Mouse (Mus musculus) CH12.LX (cell line): ENCODE results near the gene Slc30a1. TPM values are rescaled to one million over a fixed set of nuclear protein-coding genes. Genes with fewer than 3 reads are reported as not detected.

Experiments
- DNase-seq: peaks from one replicate; pipeline ENCODE4 v3.0.0-alpha.2; 2013; ENCODE audit errors: extremely low read depth
- H3K27ac ChIP-seq: 2 replicates; pipeline ENCODE4 v1.5.1; 2012; ENCODE audit warnings: low read depth, mild to moderate bottlenecking, control low read depth, moderate library complexity; ENCODE audit not compliant: insufficient read depth
- H3K27me3 ChIP-seq: replicated peaks from 2 replicates; pipeline ENCODE3; 2012; ENCODE audit warnings: inconsistent platforms
- H3K36me3 ChIP-seq, 2 experiments: replicated peaks in 1 of 2; 2 replicates each; pipeline versions ENCODE3 to v1.6.1; 2012; ENCODE audit warnings: inconsistent platforms in 1 of 2, low read length in 1 of 2, mild to moderate bottlenecking in 1 of 2, mixed read lengths in 1 of 2, moderate library complexity in 1 of 2; ENCODE audit not compliant: control insufficient read depth in 1 of 2, insufficient read depth in 1 of 2
- H3K4me1 ChIP-seq, 2 experiments: 2 replicates each; pipeline ENCODE4 v1.6.1; 2012; ENCODE audit warnings: inconsistent platforms in 1 of 2, moderate library complexity in 1 of 2; ENCODE audit not compliant: insufficient read depth in 2 of 2, control insufficient read depth in 1 of 2
- H3K4me2 ChIP-seq: 2 replicates; pipeline ENCODE4 v1.6.1; 2012; ENCODE audit warnings: low read depth, mild to moderate bottlenecking, control low read depth; ENCODE audit not compliant: poor library complexity, insufficient read depth, severe bottlenecking
- H3K4me3 ChIP-seq, 3 experiments: fragments of 150-350 bp in 1 of 3; sonication (generic) in 1 of 3; replicated peaks in 1 of 3; 2 replicates each; pipeline versions ENCODE3 to v1.5.1; 2011 to 2012; ENCODE audit warnings: low read depth in 2 of 3, low read length in 2 of 3, mild to moderate bottlenecking in 2 of 3, moderate library complexity in 2 of 3, control low read depth in 1 of 3, improper control_type of control experiment in 1 of 3, inconsistent platforms in 1 of 3, mixed read lengths in 1 of 3; ENCODE audit not compliant: poor library complexity in 1 of 3
- H3K79me2 ChIP-seq: replicated peaks from 2 replicates; pipeline ENCODE4 v1.6.1; 2012; ENCODE audit warnings: mild to moderate bottlenecking, moderate library complexity; ENCODE audit not compliant: control insufficient read depth, poor library complexity, insufficient read depth, severe bottlenecking; ENCODE audit errors: extremely low read depth
- H3K9ac ChIP-seq: 2 replicates; pipeline ENCODE4 v1.6.1; 2012; ENCODE audit warnings: low read depth, mild to moderate bottlenecking, control low read depth, moderate library complexity; ENCODE audit not compliant: insufficient read depth
- H3K9me3 ChIP-seq: replicated peaks from 2 replicates; pipeline ENCODE3; 2012; ENCODE audit warnings: low read length, inconsistent platforms, mixed read lengths
- BHLHE40 ChIP-seq: IDR thresholded peaks from 2 replicates; pipeline ENCODE4 v1.6.1; 2011; ENCODE audit warnings: mild to moderate bottlenecking, low read depth, low read length, improper control_type of control experiment
- CHD1 ChIP-seq: IDR thresholded peaks from 2 replicates; pipeline ENCODE4 v1.6.1; 2012; ENCODE audit warnings: low read depth, low read length, improper control_type of control experiment, inconsistent platforms
- ETS1 ChIP-seq: conservative IDR thresholded peaks from 2 replicates; pipeline ENCODE4 v1.6.1; 2012; ENCODE audit warnings: low read depth, mild to moderate bottlenecking, inconsistent platforms, low read length, improper control_type of control experiment, moderate library complexity
- HCFC1 ChIP-seq: IDR thresholded peaks from 2 replicates; pipeline ENCODE4 v1.6.1; 2012; ENCODE audit warnings: low read depth, mild to moderate bottlenecking, inconsistent platforms, low read length, improper control_type of control experiment
- IRF4 ChIP-seq: IDR thresholded peaks from 2 replicates; pipeline ENCODE4 v1.6.1; 2014; ENCODE audit warnings: low read depth, mild to moderate bottlenecking, inconsistent platforms, low read length, improper control_type of control experiment
- JUND ChIP-seq: conservative IDR thresholded peaks from 2 replicates; pipeline ENCODE4 v1.6.1; 2011; ENCODE audit warnings: low read depth, low read length, improper control_type of control experiment
- KAT2A ChIP-seq: IDR thresholded peaks from 2 replicates; pipeline ENCODE4 v1.6.1; 2012; ENCODE audit warnings: low read length, improper control_type of control experiment, inconsistent platforms; ENCODE audit not compliant: insufficient replicate concordance
- MXI1 ChIP-seq: IDR thresholded peaks from 2 replicates; pipeline ENCODE4 v1.6.1; 2011; ENCODE audit warnings: mild to moderate bottlenecking, low read depth, low read length, improper control_type of control experiment
- MYC ChIP-seq: IDR thresholded peaks from 2 replicates; pipeline ENCODE4 v1.6.1; 2011; ENCODE audit warnings: low read depth, mild to moderate bottlenecking, improper control_type of control experiment, low read length
- NRF1 ChIP-seq: IDR thresholded peaks from 2 replicates; pipeline ENCODE4 v1.6.1; 2014; ENCODE audit warnings: low read depth, mild to moderate bottlenecking, inconsistent platforms, low read length, improper control_type of control experiment, moderate library complexity
- PAX5 ChIP-seq: IDR thresholded peaks from 2 replicates; pipeline ENCODE4 v1.6.1; 2012; ENCODE audit warnings: low read length, inconsistent platforms, mixed read lengths
- POLR2A ChIP-seq: IDR thresholded peaks from 2 replicates; pipeline ENCODE4 v1.6.1; 2011; ENCODE audit warnings: low read depth, mild to moderate bottlenecking, improper control_type of control experiment, low read length
- SIN3A ChIP-seq: IDR thresholded peaks from 2 replicates; pipeline ENCODE4 v1.6.1; 2012; ENCODE audit warnings: low read length, improper control_type of control experiment, inconsistent platforms
- SMC3 ChIP-seq: IDR thresholded peaks from 2 replicates; pipeline ENCODE4 v1.6.1; 2011; ENCODE audit warnings: low read depth, low read length, improper control_type of control experiment
- TCF12 ChIP-seq: IDR thresholded peaks from 2 replicates; pipeline ENCODE4 v1.6.1; 2014; ENCODE audit warnings: low read depth, mild to moderate bottlenecking, inconsistent platforms, low read length, improper control_type of control experiment
- UBTF ChIP-seq: IDR thresholded peaks from 2 replicates; pipeline ENCODE4 v1.6.1; 2012; ENCODE audit warnings: low read depth, mild to moderate bottlenecking, inconsistent platforms, low read length, improper control_type of control experiment, moderate library complexity
- USF2 ChIP-seq: conservative IDR thresholded peaks from 2 replicates; pipeline ENCODE4 v1.6.1; 2011; ENCODE audit warnings: low read depth, low read length, improper control_type of control experiment
- ZKSCAN1 ChIP-seq: IDR thresholded peaks from 2 replicates; pipeline ENCODE4 v1.6.1; 2012; ENCODE audit warnings: low read depth, inconsistent platforms, low read length, improper control_type of control experiment, borderline replicate concordance
- ZMIZ1 ChIP-seq: IDR thresholded peaks from 2 replicates; pipeline ENCODE4 v1.6.1; 2012; ENCODE audit warnings: low read depth, mild to moderate bottlenecking, inconsistent platforms, low read length, improper control_type of control experiment
- dilution Hi-C: fragments of 300-500 bp; cut with MboI; formaldehyde crosslinking; loops from 2 replicates; pipeline ENCODE4 v1.14.3; 2020; ENCODE audit warnings: low sequenced_read_pairs; ENCODE audit not compliant: extremely low pct_unique_long_range_greater_than_20kb, extremely low pct_ligation_motif_present
- in situ Hi-C: fragments of 300-500 bp; cut with MboI; formaldehyde crosslinking; loops from 3 replicates; pipeline ENCODE4 v1.14.3; 2019; ENCODE audit warnings: low sequenced_read_pairs, low pct_ligation_motif_present, low pct_unique_long_range_greater_than_20kb, mixed read lengths
- polyA plus RNA-seq: library from polyadenylated mRNA; unstranded; fragments of >175 nt; gene quantifications from 2 replicates; pipeline ENCODE4 v1.2.1, GENCODE M21; 2012; ENCODE audit warnings: low read depth; ENCODE audit not compliant: insufficient read length
- total RNA-seq, 2 experiments: library from RNA; depleted of rRNA; stranded (reverse); fragments of 300-350 nt in 1 of 2; fragments of >200 nt in 1 of 2; gene quantifications; 2 replicates each; pipeline ENCODE4 v1.2.3; 2012 to 2014

Slc30a1 gene
- total and polyA plus RNA-seq, 3 experiments: 4.5 to 15.8 (median 9.4) TPM

DNA sequence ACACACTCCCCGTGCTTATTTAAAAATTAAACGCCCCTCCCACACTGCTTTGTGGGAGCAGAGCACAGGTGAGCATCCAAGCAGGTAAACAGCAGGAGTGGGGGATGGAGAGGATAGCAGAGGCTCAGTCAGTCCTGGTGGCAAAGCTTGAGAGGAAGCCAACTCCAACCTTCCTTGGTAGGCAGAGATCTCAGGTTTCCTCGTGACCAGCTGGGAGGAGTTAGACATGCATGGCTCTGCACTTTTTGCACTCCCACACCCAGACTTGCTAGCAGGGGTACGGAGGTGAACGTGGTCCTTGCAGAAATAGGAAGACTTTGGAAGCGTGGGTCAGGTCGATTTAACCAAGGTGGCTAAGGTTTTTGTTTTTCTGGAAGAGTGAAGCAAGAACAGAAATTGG lies 21.8 kb downstream of the Slc30a1 start:
- Histone ChIP-seq H3K4me1 (no peaks in the 10 kb centered on the region), H3K4me3 (no peak overlapping the region), H3K4me2 (no peak overlapping the region), H3K79me2 (no peaks in the 10 kb centered on the region), H3K9me3 (no peaks in the 10 kb centered on the region), H3K36me3 (no peaks in the 10 kb centered on the region), H3K27me3 (peaks cover 25% of the 10 kb centered on the region), H3K27ac (no peak overlapping the region), H3K9ac (no peak overlapping the region)
- dilution Hi-C loops: no loop called here
- TF ChIP-seq MXI1 (no peak), MYC (no peak), SMC3 (no peak), HCFC1 (no peak), JUND (no peak), IRF4 (no peak), ZMIZ1 (no peak), USF2 (no peak), NRF1 (no peak), BHLHE40 (no peak), UBTF (no peak), CHD1 (no peak), PAX5 (no peak), ETS1 (no peak), TCF12 (no peak), ZKSCAN1 (no peak)
- no peak for DNase-seq
- in situ Hi-C loops: no loop called here

DNA sequence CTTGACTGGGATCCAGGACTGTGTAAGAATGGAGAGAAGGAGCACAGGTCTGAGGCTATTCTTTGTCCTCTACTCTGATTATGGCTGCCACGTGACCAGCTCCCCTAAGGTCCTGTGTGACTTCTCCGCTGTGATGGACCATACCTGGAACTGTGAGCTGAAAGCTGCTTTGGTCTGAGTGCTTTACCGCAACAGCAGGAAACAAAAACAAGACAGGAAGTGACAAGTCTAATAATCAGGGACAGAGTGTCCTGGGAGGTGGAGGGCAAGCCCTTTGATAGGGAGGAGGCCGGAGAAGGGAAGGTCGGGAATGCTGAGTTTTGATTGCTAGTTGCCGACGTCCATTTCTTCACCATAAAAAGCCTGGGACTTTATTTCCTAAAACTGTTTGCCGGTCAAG lies 22.5 kb downstream of the Slc30a1 start:
- Histone ChIP-seq H3K4me1 (no peaks in the 10 kb centered on the region), H3K27ac (no peak overlapping the region), H3K9me3 (no peaks in the 10 kb centered on the region), H3K4me2 (no peak overlapping the region), H3K27me3 (peaks cover 25% of the 10 kb centered on the region), H3K9ac (no peak overlapping the region), H3K79me2 (no peaks in the 10 kb centered on the region), H3K36me3 (no peaks in the 10 kb centered on the region), H3K4me3 (no peak overlapping the region)
- dilution Hi-C loops (no loop called here), in situ Hi-C loops (no loop called here)
- TF ChIP-seq TCF12: no peak
- no peak for TF ChIP-seq MYC
- TF ChIP-seq ZKSCAN1: no peak
- no peak for TF ChIP-seq KAT2A
- TF ChIP-seq POLR2A: no peak
- TF ChIP-seq SIN3A: no peak
- no peak for DNase-seq
